Mouse (Mus musculus) cerebellum, adult 2 months (tissue): ENCODE measurements around the gene Dnajb12.

ENCODE experiments used
- CTCF ChIP-seq: fragments of 200-500 bp; IDR thresholded peaks from 2 replicates; pipeline ENCODE4 v1.5.1; 2011; ENCODE audit warnings: low read depth, mild to moderate bottlenecking, control low read depth, low read length, moderate library complexity, borderline replicate concordance; ENCODE audit not compliant: insufficient read depth
- POLR2A ChIP-seq: fragments of 200-500 bp; IDR thresholded peaks from 2 replicates; pipeline ENCODE4 v1.6.1; 2011; ENCODE audit warnings: low read length, control low read depth, borderline replicate concordance; ENCODE audit not compliant: insufficient read depth

DNA sequence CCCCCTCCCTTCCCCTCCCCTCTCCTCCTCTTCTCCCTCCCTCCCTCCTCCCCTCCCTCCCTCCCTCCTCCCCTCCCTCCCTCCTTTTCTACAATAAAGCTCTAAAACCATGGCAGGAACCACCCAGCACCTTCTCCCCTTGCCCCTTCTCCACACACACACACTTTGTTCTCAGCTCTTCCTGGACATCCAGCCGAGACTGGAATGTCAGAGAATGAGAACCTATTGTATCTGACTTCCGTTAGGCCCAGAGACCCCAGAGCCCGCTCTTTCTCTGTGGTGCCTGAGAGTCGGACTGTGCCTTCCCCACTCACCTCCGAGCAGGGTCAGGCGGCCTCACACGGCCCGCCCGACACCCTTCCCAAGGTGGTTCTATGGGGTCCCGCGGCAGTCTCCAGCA lies 11.1 kb upstream of the Dnajb12 start:
- TF ChIP-seq CTCF (no peak), POLR2A (no peak)
